Mouse (Mus musculus) CH12.LX (cell line): ENCODE data around the gene Ces2g. TPM values are rescaled to one million over a fixed set of nuclear protein-coding genes. Genes with fewer than 3 reads are reported as not detected.

Experiments
- DNase-seq: peaks from one replicate; pipeline ENCODE4 v3.0.0-alpha.2; 2013; ENCODE audit errors: extremely low read depth
- H3K27ac ChIP-seq: 2 replicates; pipeline ENCODE4 v1.5.1; 2012; ENCODE audit warnings: low read depth, mild to moderate bottlenecking, control low read depth, moderate library complexity; ENCODE audit not compliant: insufficient read depth
- H3K27me3 ChIP-seq: replicated peaks from 2 replicates; pipeline ENCODE3; 2012; ENCODE audit warnings: inconsistent platforms
- H3K36me3 ChIP-seq, 2 experiments: replicated peaks in 1 of 2; 2 replicates each; pipeline versions ENCODE3 to v1.6.1; 2012; ENCODE audit warnings: inconsistent platforms in 1 of 2, low read length in 1 of 2, mild to moderate bottlenecking in 1 of 2, mixed read lengths in 1 of 2, moderate library complexity in 1 of 2; ENCODE audit not compliant: control insufficient read depth in 1 of 2, insufficient read depth in 1 of 2
- H3K4me1 ChIP-seq, 2 experiments: 2 replicates each; pipeline ENCODE4 v1.6.1; 2012; ENCODE audit warnings: inconsistent platforms in 1 of 2, moderate library complexity in 1 of 2; ENCODE audit not compliant: insufficient read depth in 2 of 2, control insufficient read depth in 1 of 2
- H3K4me2 ChIP-seq: 2 replicates; pipeline ENCODE4 v1.6.1; 2012; ENCODE audit warnings: low read depth, mild to moderate bottlenecking, control low read depth; ENCODE audit not compliant: poor library complexity, insufficient read depth, severe bottlenecking
- H3K4me3 ChIP-seq, 3 experiments: fragments of 150-350 bp in 1 of 3; sonication (generic) in 1 of 3; replicated peaks in 1 of 3; 2 replicates each; pipeline versions ENCODE3 to v1.5.1; 2011 to 2012; ENCODE audit warnings: low read depth in 2 of 3, low read length in 2 of 3, mild to moderate bottlenecking in 2 of 3, moderate library complexity in 2 of 3, control low read depth in 1 of 3, improper control_type of control experiment in 1 of 3, inconsistent platforms in 1 of 3, mixed read lengths in 1 of 3; ENCODE audit not compliant: poor library complexity in 1 of 3
- H3K79me2 ChIP-seq: replicated peaks from 2 replicates; pipeline ENCODE4 v1.6.1; 2012; ENCODE audit warnings: mild to moderate bottlenecking, moderate library complexity; ENCODE audit not compliant: control insufficient read depth, poor library complexity, insufficient read depth, severe bottlenecking; ENCODE audit errors: extremely low read depth
- H3K9ac ChIP-seq: 2 replicates; pipeline ENCODE4 v1.6.1; 2012; ENCODE audit warnings: low read depth, mild to moderate bottlenecking, control low read depth, moderate library complexity; ENCODE audit not compliant: insufficient read depth
- H3K9me3 ChIP-seq: replicated peaks from 2 replicates; pipeline ENCODE3; 2012; ENCODE audit warnings: low read length, inconsistent platforms, mixed read lengths
- BHLHE40 ChIP-seq: IDR thresholded peaks from 2 replicates; pipeline ENCODE4 v1.6.1; 2011; ENCODE audit warnings: mild to moderate bottlenecking, low read depth, low read length, improper control_type of control experiment
- CHD2 ChIP-seq: IDR thresholded peaks from 2 replicates; pipeline ENCODE4 v1.6.1; 2011; ENCODE audit warnings: low read length, improper control_type of control experiment
- CTCF ChIP-seq, 2 experiments: IDR thresholded peaks in 1 of 2; conservative IDR thresholded peaks in 1 of 2; 2 replicates each; pipeline ENCODE4 v1.5.1; 2011 to 2012; ENCODE audit warnings: low read depth in 2 of 2, low read length in 2 of 2, improper control_type of control experiment in 1 of 2, inconsistent platforms in 1 of 2, mild to moderate bottlenecking in 1 of 2, moderate library complexity in 1 of 2
- ELF1 ChIP-seq: IDR thresholded peaks from 2 replicates; pipeline ENCODE4 v1.6.1; 2014; ENCODE audit warnings: low read depth, mild to moderate bottlenecking, inconsistent platforms, low read length, improper control_type of control experiment
- EP300 ChIP-seq: IDR thresholded peaks from 2 replicates; pipeline ENCODE4 v1.6.1; 2011; ENCODE audit warnings: low read length, improper control_type of control experiment
- ETS1 ChIP-seq: conservative IDR thresholded peaks from 2 replicates; pipeline ENCODE4 v1.6.1; 2012; ENCODE audit warnings: low read depth, mild to moderate bottlenecking, inconsistent platforms, low read length, improper control_type of control experiment, moderate library complexity
- HCFC1 ChIP-seq: IDR thresholded peaks from 2 replicates; pipeline ENCODE4 v1.6.1; 2012; ENCODE audit warnings: low read depth, mild to moderate bottlenecking, inconsistent platforms, low read length, improper control_type of control experiment
- JUN ChIP-seq: IDR thresholded peaks from 2 replicates; pipeline ENCODE4 v1.6.1; 2011; ENCODE audit warnings: low read depth, mild to moderate bottlenecking, low read length, improper control_type of control experiment, moderate library complexity; ENCODE audit not compliant: insufficient read depth
- MYC ChIP-seq: IDR thresholded peaks from 2 replicates; pipeline ENCODE4 v1.6.1; 2011; ENCODE audit warnings: low read depth, mild to moderate bottlenecking, improper control_type of control experiment, low read length
- POLR2A ChIP-seq: IDR thresholded peaks from 2 replicates; pipeline ENCODE4 v1.6.1; 2011; ENCODE audit warnings: low read depth, mild to moderate bottlenecking, improper control_type of control experiment, low read length
- SMC3 ChIP-seq: IDR thresholded peaks from 2 replicates; pipeline ENCODE4 v1.6.1; 2011; ENCODE audit warnings: low read depth, low read length, improper control_type of control experiment
- TBP ChIP-seq: conservative IDR thresholded peaks from 2 replicates; pipeline ENCODE4 v1.6.1; 2011; ENCODE audit warnings: low read depth, low read length, improper control_type of control experiment
- TCF12 ChIP-seq: IDR thresholded peaks from 2 replicates; pipeline ENCODE4 v1.6.1; 2014; ENCODE audit warnings: low read depth, mild to moderate bottlenecking, inconsistent platforms, low read length, improper control_type of control experiment
- ZMIZ1 ChIP-seq: IDR thresholded peaks from 2 replicates; pipeline ENCODE4 v1.6.1; 2012; ENCODE audit warnings: low read depth, mild to moderate bottlenecking, inconsistent platforms, low read length, improper control_type of control experiment
- ZNF384 ChIP-seq: IDR thresholded peaks from 2 replicates; pipeline ENCODE4 v1.6.1; 2012; ENCODE audit warnings: low read depth, low read length, improper control_type of control experiment, inconsistent platforms
- dilution Hi-C: fragments of 300-500 bp; cut with MboI; formaldehyde crosslinking; loops from 2 replicates; pipeline ENCODE4 v1.14.3; 2020; ENCODE audit warnings: low sequenced_read_pairs; ENCODE audit not compliant: extremely low pct_unique_long_range_greater_than_20kb, extremely low pct_ligation_motif_present
- in situ Hi-C: fragments of 300-500 bp; cut with MboI; formaldehyde crosslinking; loops from 3 replicates; pipeline ENCODE4 v1.14.3; 2019; ENCODE audit warnings: low sequenced_read_pairs, low pct_ligation_motif_present, low pct_unique_long_range_greater_than_20kb, mixed read lengths
- polyA plus RNA-seq: library from polyadenylated mRNA; unstranded; fragments of >175 nt; gene quantifications from 2 replicates; pipeline ENCODE4 v1.2.1, GENCODE M21; 2012; ENCODE audit warnings: low read depth; ENCODE audit not compliant: insufficient read length
- total RNA-seq, 2 experiments: library from RNA; depleted of rRNA; stranded (reverse); fragments of 300-350 nt in 1 of 2; fragments of >200 nt in 1 of 2; gene quantifications; 2 replicates each; pipeline ENCODE4 v1.2.3; 2012 to 2014

Gene Ces2g
- total and polyA plus RNA-seq, 3 experiments = 0.07 to 0.30 (median 0.11) TPM

- DNase-seq = no peak
- Histone ChIP-seq H3K4me3 (no peak overlapping the region), H3K4me2 (no peak overlapping the region), H3K4me1 (0 out of 4 replicates have a peak, but pooled peaks cover 0 to 2% of the 10 kb centered on the region in 2 experiments), H3K9me3 (no peaks in the 10 kb centered on the region), H3K27ac (no peak overlapping the region), H3K36me3 (no peaks in the 10 kb centered on the region), H3K79me2 (no peaks in the 10 kb centered on the region), H3K27me3 (no peaks in the 10 kb centered on the region), H3K9ac (no peak overlapping the region)
- TF ChIP-seq CTCF (conservative IDR thresholded peaks at IDR 0.05 in 1 of 2, IDR thresholded peaks at IDR 0.05 in 1 of 2; ENCODE audit: low read depth in 2 of 2, low read length in 2 of 2) (no peak), JUN (no peak), ETS1 (no peak), HCFC1 (no peak), MYC (no peak), TCF12 (no peak), POLR2A (no peak), ELF1 (no peak), ZNF384 (no peak), BHLHE40 (no peak), EP300 (no peak), TBP (no peak)
- in situ Hi-C loops = no loop called here
- dilution Hi-C loops = no loop called here
These were observed 847 bp downstream of the Ces2g start for GRCm38 (mm10) chr8:104962229-104962901.

- H3K4me2 ChIP-seq = no peak overlapping the region
- no peaks in the 10 kb centered on the region for H3K36me3 ChIP-seq
- H3K27ac ChIP-seq = no peak overlapping the region
- in situ Hi-C loops = no loop called here
- H3K4me3 ChIP-seq = no peak overlapping the region
- TF ChIP-seq SMC3 = no peak
- no peak for TF ChIP-seq CHD2
- no peak for TF ChIP-seq POLR2A
- TF ChIP-seq ZMIZ1 = no peak
- TF ChIP-seq MYC = no peak
- H3K27me3 ChIP-seq = no peaks in the 10 kb centered on the region
- dilution Hi-C loops = no loop called here
- no peaks in the 10 kb centered on the region for H3K9me3 ChIP-seq
- DNase-seq = no peak
- H3K79me2 ChIP-seq = no peaks in the 10 kb centered on the region
- H3K9ac ChIP-seq = no peak overlapping the region
- H3K4me1 ChIP-seq = 0 out of 4 replicates have a peak, but pooled peaks cover 0 to 2% of the 10 kb centered on the region in 2 experiments
These were observed 1.9 kb downstream of the Ces2g start for GRCm38 (mm10) chr8:104963375-104963894.
